Mouse (Mus musculus) frontal cortex, adult (tissue): Measurements from ENCODE around the gene Rundc3a.
A peak's percentile ranks its signal among the peaks of the same experiment; 100 is the strongest.
"Not testable (repeated sequence)": the region's sequence is repeated elsewhere in the genome, so short reads cannot be mapped to it uniquely, and the experiment has no call there.

Experiments
- ATAC-seq: cut with Nextera tagmentation; 2 replicates; pipeline ENCODE4 v1.9.2; 2017; ENCODE audit warnings: mild to moderate bottlenecking, moderate library complexity, mixed read lengths; ENCODE audit not compliant: low TSS enrichment

Gene Rundc3a

GRCm38 (mm10) chr11:102393238-102393634 is at the start of gene Rundc3a:
Rundc3a (plus strand) TSS chr11:102393403.
- ATAC-seq, result peak; percentile 51

GRCm38 (mm10) chr11:102344458-102344857 is 48.7 kb upstream of the Rundc3a start:
- ATAC-seq, result no peak

- no peak for ATAC-seq
These were observed 46.3 kb upstream of the Rundc3a start for GRCm38 (mm10) chr11:102346926-102347325.

- ATAC-seq, result no peak
These were observed 45.5 kb upstream of the Rundc3a start for GRCm38 (mm10) chr11:102347683-102348082.

- no peak for ATAC-seq
These were observed 45.1 kb upstream of the Rundc3a start for GRCm38 (mm10) chr11:102348101-102348585.

GRCm38 (mm10) chr11:102348771-102349170 is 44.4 kb upstream of the Rundc3a start:
- ATAC-seq, result no peak

- no peak for ATAC-seq
These were observed 43.8 kb upstream of the Rundc3a start for GRCm38 (mm10) chr11:102349189-102349954.

- no peak for ATAC-seq
These were observed 42.8 kb upstream of the Rundc3a start for GRCm38 (mm10) chr11:102350416-102350815.

- ATAC-seq, result no peak
These were observed 42.2 kb upstream of the Rundc3a start for GRCm38 (mm10) chr11:102350981-102351523.

- no peak for ATAC-seq
These were observed 40.8 kb upstream of the Rundc3a start for GRCm38 (mm10) chr11:102352378-102352777.

GRCm38 (mm10) chr11:102353021-102353431 is 40.2 kb upstream of the Rundc3a start:
- no peak for ATAC-seq

- no peak for ATAC-seq
These were observed 37.7 kb upstream of the Rundc3a start for GRCm38 (mm10) chr11:102355501-102355900.

- no peak for ATAC-seq
These were observed 37.0 kb upstream of the Rundc3a start for GRCm38 (mm10) chr11:102356190-102356589.

- ATAC-seq, result no peak
These were observed 36.4 kb upstream of the Rundc3a start for GRCm38 (mm10) chr11:102356636-102357350.

GRCm38 (mm10) chr11:102358365-102358764 is 34.8 kb upstream of the Rundc3a start:
- ATAC-seq, result no peak

- ATAC-seq, result no peak
These were observed 31.3 kb upstream of the Rundc3a start for GRCm38 (mm10) chr11:102361776-102362495.

- ATAC-seq, result no peak
These were observed 29.6 kb upstream of the Rundc3a start for GRCm38 (mm10) chr11:102363623-102364022.

GRCm38 (mm10) chr11:102364570-102365371 is 28.4 kb upstream of the Rundc3a start:
- no peak for ATAC-seq

- no peak for ATAC-seq
These were observed 27.5 kb upstream of the Rundc3a start for GRCm38 (mm10) chr11:102365699-102366098.

- ATAC-seq, result not testable (repeated sequence)
These were observed 27.1 kb upstream of the Rundc3a start, which contains the start of gene Slc4a1 for GRCm38 (mm10) chr11:102366103-102366502. Slc4a1 (minus strand) TSS chr11:102366203.
